Mouse (Mus musculus) embryonic facial prominence, embryonic 13.5 days (tissue): ENCODE data around the gene Dyrk3. TPM values are rescaled to one million over a fixed set of nuclear protein-coding genes. Genes with fewer than 3 reads are reported as not detected.
A peak's percentile ranks its signal among the peaks of the same experiment; 100 is the strongest.

Experiments used
- ATAC-seq: fragments of 200-750 bp; cut with Nextera tagmentation; 2 replicates; pipeline ENCODE4 v1.8.0; 2017; ENCODE audit warnings: low read depth; ENCODE audit not compliant: insufficient number of reproducible peaks, insufficient read depth, low FRiP score, low TSS enrichment
- H3K27ac ChIP-seq: fragments of 300-500 bp; sonication (generic); 2 replicates; pipeline ENCODE4 v1.5.1; 2015; ENCODE audit warnings: moderate library complexity, mild to moderate bottlenecking, inconsistent platforms
- H3K27me3 ChIP-seq: fragments of 300-500 bp; sonication (generic); 2 replicates; pipeline ENCODE4 v1.6.1; 2015; ENCODE audit warnings: mild to moderate bottlenecking, inconsistent platforms
- H3K36me3 ChIP-seq: fragments of 300-500 bp; sonication (generic); 2 replicates; pipeline ENCODE4 v1.6.1; 2015; ENCODE audit warnings: mild to moderate bottlenecking, inconsistent platforms
- H3K4me1 ChIP-seq: fragments of 300-500 bp; sonication (generic); 2 replicates; pipeline ENCODE4 v1.6.1; 2015; ENCODE audit warnings: inconsistent platforms
- H3K4me2 ChIP-seq: fragments of 300-500 bp; sonication (generic); 2 replicates; pipeline ENCODE4 v1.6.1; 2015; ENCODE audit warnings: moderate library complexity, mild to moderate bottlenecking, inconsistent platforms
- H3K4me3 ChIP-seq: fragments of 300-500 bp; sonication (generic); 2 replicates; pipeline ENCODE4 v1.5.1; 2015; ENCODE audit warnings: mild to moderate bottlenecking, inconsistent platforms
- H3K9ac ChIP-seq: fragments of 300-500 bp; sonication (generic); 2 replicates; pipeline ENCODE4 v1.6.1; 2015; ENCODE audit warnings: mild to moderate bottlenecking, inconsistent platforms
- H3K9me3 ChIP-seq: fragments of 300-500 bp; sonication (generic); 2 replicates; pipeline ENCODE4 v1.6.1; 2016; ENCODE audit warnings: inconsistent platforms
- WGBS: fragments of 180-500 bp; shearing (Covaris S2); methylation state at CpG from one replicate; pipeline ENCODE4 v1.1.7; 2015; ENCODE audit warnings: mixed read lengths; 5-methylcytosine and 5-hydroxymethylcytosine counted together
- polyA plus RNA-seq: library from polyadenylated mRNA; unstranded; fragments of >200 nt; fragmentation: Nextera tagmentation; extraction: Ambion mirVana; gene quantifications from 2 replicates; pipeline ENCODE4 v1.2.1, GENCODE M21; 2015

Dyrk3 gene
- polyA plus RNA-seq, 1 experiment from 2014 or later: 3.3 TPM

DNA sequence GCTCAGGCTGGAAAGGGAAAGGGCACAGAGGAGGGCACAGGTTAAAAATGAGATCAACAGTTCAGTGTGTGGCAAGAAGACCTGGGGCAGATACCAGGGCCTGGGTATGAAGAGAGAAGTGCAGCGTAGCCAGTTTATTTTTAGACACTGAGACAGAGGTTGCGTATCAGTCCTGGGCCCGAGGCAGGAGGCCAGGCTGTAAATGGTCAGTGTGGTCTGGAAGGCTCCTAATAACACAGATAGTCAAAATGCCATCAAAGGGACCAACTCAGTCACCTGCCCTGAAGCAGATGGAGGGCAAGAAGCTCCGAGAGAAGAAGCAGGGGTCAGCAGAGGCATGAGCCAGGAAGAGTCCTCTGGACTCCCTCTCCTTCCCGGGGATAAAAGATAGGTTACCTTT lies 47.9 kb downstream of the Dyrk3 start:
- 80% methylated on average over 5 of the region's 5 CpGs for WGBS
- no peak overlapping the region for H3K4me3 ChIP-seq
- no peak overlapping the region; the same call in 1 of the 2 replicates for H3K27ac ChIP-seq
- no peak overlapping the region for H3K4me2 ChIP-seq
- H3K27me3 ChIP-seq: no peaks in the 10 kb centered on the region
- no peaks in the 10 kb centered on the region for H3K36me3 ChIP-seq
- no peak overlapping the region for H3K9ac ChIP-seq
- no peak for ATAC-seq
- H3K9me3 ChIP-seq: no peaks in the 10 kb centered on the region
- peaks cover 75% of the 10 kb centered on the region for H3K4me1 ChIP-seq

DNA sequence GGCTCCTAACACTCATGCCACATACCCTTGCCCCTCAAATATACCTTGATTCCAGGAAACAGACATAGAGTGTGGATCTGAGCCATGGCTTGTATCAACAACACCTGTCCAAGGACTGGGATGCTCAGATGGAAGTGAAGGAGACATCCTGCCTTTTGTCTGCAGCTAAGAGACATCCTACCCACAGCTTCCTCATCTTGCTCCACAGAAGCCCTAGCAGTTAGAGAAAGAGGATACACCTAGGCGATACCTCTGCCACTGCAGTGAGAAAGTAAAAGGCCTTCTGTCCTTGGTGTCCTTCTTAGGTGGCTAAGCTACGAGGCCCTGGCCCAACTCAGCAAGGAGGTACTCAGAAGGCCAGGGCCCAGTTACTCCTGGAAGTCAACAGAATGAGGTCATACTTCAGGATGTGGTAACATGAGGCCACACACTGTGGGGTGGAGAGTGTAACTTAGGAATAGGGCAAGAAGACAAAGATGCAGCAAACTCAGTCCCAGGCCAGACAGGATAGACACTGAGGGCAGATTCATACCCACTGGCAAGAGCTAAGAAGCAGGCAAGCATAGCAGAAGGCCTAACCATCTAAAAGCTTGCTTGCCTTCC lies 48.5 kb downstream of the Dyrk3 start:
- ATAC-seq: no peak
- no peaks in the 10 kb centered on the region for H3K36me3 ChIP-seq
- 0 out of 2 replicates have a peak overlapping the region, but pooled peaks have one; percentile 27 for H3K9ac ChIP-seq
- H3K27ac ChIP-seq: no peak overlapping the region; the same call in 1 of the 2 replicates
- H3K9me3 ChIP-seq: no peaks in the 10 kb centered on the region
- WGBS: 80% methylated on average over 2 of the region's 2 CpGs
- H3K4me2 ChIP-seq: no peak overlapping the region
- no peaks in the 10 kb centered on the region for H3K27me3 ChIP-seq
- peaks cover 75% of the 10 kb centered on the region for H3K4me1 ChIP-seq
- no peak overlapping the region for H3K4me3 ChIP-seq

GRCm38 (mm10) chr1:131088547-131088946 lies 49.6 kb downstream of the Dyrk3 start:
- no peak for ATAC-seq
- Histone ChIP-seq H3K4me2 (0 out of 2 replicates have a peak overlapping the region, but pooled peaks have one; percentile 2), H3K4me3 (no peak overlapping the region), H3K36me3 (no peaks in the 10 kb centered on the region), H3K27me3 (no peaks in the 10 kb centered on the region), H3K9ac (no peak overlapping the region), H3K4me1 (peaks cover 75% of the 10 kb centered on the region), H3K27ac (no peak overlapping the region), H3K9me3 (no peaks in the 10 kb centered on the region)
- 50% methylated on average over 11 of the region's 11 CpGs for WGBS

DNA sequence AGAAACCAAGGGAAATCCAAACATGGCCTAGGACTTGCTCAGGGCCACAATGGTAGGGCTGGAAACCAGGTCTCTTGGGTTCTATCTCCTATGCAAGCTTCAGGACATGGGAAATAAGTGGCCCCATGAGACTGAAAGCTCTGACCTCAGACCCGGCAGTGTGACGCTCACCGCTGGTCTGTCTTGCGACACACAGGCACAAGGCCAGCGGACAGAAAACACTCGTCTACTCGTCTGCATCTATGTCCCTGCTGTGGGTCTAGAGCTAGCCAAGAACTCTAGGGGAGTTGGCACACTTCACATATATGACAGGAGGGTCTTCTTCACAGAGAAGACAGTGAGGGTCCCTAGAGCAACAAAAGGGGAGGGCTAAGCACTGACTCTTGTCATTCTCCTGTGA lies 51.2 kb downstream of the Dyrk3 start:
- Histone ChIP-seq H3K36me3 (no peaks in the 10 kb centered on the region), H3K9ac (no peak overlapping the region), H3K9me3 (no peaks in the 10 kb centered on the region), H3K4me2 (no peak overlapping the region), H3K27ac (no peak overlapping the region), H3K4me3 (no peak overlapping the region), H3K27me3 (no peaks in the 10 kb centered on the region), H3K4me1 (peaks cover 79% of the 10 kb centered on the region)
- no peak for ATAC-seq
- WGBS: 70% methylated on average over 7 of the region's 7 CpGs

- 14% methylated on average over 4 of the region's 4 CpGs for WGBS
- no peak for ATAC-seq
- Histone ChIP-seq H3K4me1 (peaks cover 81% of the 10 kb centered on the region), H3K4me2 (no peak overlapping the region), H3K27ac (no peak overlapping the region), H3K27me3 (no peaks in the 10 kb centered on the region), H3K36me3 (no peaks in the 10 kb centered on the region), H3K9ac (no peak overlapping the region), H3K9me3 (no peaks in the 10 kb centered on the region), H3K4me3 (no peak overlapping the region)
Measured at GRCm38 (mm10) chr1:131085957-131086739, 52.0 kb downstream of the Dyrk3 start.

- Histone ChIP-seq H3K27ac (no peak overlapping the region), H3K27me3 (no peaks in the 10 kb centered on the region), H3K9me3 (no peaks in the 10 kb centered on the region), H3K4me1 (peaks cover 79% of the 10 kb centered on the region), H3K9ac (no peak overlapping the region), H3K36me3 (no peaks in the 10 kb centered on the region), H3K4me3 (no peak overlapping the region), H3K4me2 (no peak overlapping the region)
- 75% methylated on average over 3 of the region's 3 CpGs for WGBS
- ATAC-seq: no peak
Measured at GRCm38 (mm10) chr1:131085272-131085671, 52.9 kb downstream of the Dyrk3 start.

DNA sequence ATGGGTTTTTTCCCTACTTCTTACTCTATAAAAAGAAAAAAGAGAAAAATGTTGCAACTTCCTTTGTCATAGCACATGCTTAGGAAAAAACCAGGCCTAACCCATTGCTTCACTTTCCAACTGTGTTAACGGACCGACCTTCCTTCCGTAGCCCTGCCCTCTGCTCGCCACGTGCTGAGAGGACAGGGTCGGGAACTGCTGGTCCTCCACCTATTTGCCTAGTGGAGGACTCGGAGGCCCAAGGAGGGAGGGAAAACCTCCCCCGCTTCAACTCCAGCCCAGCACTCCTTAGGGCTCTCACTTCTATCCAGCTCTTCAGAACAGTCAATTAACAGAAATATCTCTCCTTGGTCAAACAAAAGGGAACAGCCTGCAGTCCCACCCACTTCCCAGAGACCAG lies 53.9 kb downstream of the Dyrk3 start:
- ATAC-seq: no peak

GRCm38 (mm10) chr1:131083609-131084008 lies 54.5 kb downstream of the Dyrk3 start:
- Histone ChIP-seq H3K27ac (no peak overlapping the region), H3K27me3 (no peaks in the 10 kb centered on the region), H3K9me3 (no peaks in the 10 kb centered on the region), H3K9ac (no peak overlapping the region), H3K4me1 (peaks cover 79% of the 10 kb centered on the region), H3K36me3 (no peaks in the 10 kb centered on the region), H3K4me2 (no peak overlapping the region), H3K4me3 (no peak overlapping the region)
- no peak for ATAC-seq
- 69% methylated on average over 4 of the region's 4 CpGs for WGBS

More for the DNA sequence above, 53.9 kb downstream of the Dyrk3 start:
- Histone ChIP-seq H3K27ac (no peak overlapping the region), H3K9ac (no peak overlapping the region), H3K4me2 (no peak overlapping the region), H3K9me3 (no peaks in the 10 kb centered on the region), H3K4me1 (peaks cover 79% of the 10 kb centered on the region), H3K36me3 (no peaks in the 10 kb centered on the region), H3K4me3 (no peak overlapping the region), H3K27me3 (no peaks in the 10 kb centered on the region)
- WGBS: 46% methylated on average over 8 of the region's 8 CpGs

DNA sequence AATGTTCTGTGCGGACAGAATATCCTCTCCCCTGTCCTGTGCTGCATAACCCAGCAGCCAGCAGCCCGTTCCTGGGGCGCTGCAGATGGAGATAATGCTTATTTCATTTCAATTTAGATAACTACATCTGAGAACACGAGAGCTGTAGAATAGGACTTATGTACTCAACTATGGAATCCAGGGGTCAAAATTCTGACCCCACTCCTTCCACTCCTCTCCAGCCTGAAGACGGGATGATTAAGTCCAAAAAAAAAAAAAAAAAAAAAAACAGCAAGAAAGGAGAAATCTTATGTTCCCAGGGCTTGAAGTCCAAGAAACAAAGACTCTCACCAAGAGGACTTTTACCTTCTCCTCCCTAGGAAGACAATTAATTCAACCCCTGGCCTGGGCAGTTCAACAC lies 55.0 kb downstream of the Dyrk3 start:
- Histone ChIP-seq H3K27me3 (no peaks in the 10 kb centered on the region), H3K4me3 (no peak overlapping the region), H3K9me3 (no peaks in the 10 kb centered on the region), H3K9ac (no peak overlapping the region), H3K36me3 (no peaks in the 10 kb centered on the region), H3K4me2 (no peak overlapping the region), H3K27ac (no peak overlapping the region), H3K4me1 (peaks cover 79% of the 10 kb centered on the region)
- 71% methylated on average over 5 of the region's 5 CpGs for WGBS
- no peak for ATAC-seq

DNA sequence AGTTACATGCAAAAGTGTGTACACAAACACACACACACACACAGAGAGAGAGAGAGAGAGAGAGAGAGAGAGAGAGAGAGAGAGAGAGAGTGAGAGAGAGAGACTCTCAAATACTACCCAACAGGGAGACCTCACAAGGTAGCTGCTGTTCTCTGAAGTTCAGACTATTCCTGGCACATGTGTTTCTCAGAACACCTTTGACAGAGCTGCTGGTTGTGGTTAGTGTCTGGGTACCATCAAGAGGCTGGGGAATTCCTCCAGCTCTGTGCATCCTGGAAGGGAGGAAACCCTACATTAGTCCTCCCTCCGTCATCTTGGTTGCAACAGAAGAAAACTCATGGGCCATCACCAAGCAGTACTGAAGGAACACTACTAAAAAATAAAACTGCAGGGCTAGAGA lies 57.5 kb downstream of the Dyrk3 start:
- H3K9me3 ChIP-seq: no peaks in the 10 kb centered on the region

DNA sequence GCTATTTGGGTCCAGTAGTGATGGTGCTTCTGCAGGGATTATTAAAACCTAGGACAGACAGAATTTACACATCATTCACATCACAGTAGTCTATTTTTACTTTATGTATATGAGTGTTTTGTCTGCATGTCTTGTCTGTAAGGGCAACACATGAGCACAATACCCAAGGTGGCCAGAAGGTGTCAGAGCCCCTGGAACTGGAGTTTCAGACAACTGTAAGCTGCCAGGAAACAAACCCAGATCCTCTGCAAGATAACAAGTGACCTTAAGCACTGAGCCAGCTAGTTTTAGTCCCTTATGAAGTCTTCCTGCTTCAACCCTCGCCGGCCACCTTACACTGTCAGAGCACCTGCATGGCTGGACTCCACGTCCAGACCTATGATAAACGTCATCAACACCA lies 58.4 kb downstream of the Dyrk3 start:
- Histone ChIP-seq H3K4me2 (no peak overlapping the region), H3K4me3 (no peak overlapping the region), H3K9ac (no peak overlapping the region), H3K27me3 (no peaks in the 10 kb centered on the region), H3K4me1 (peaks cover 76% of the 10 kb centered on the region), H3K36me3 (no peaks in the 10 kb centered on the region), H3K27ac (no peak overlapping the region), H3K9me3 (no peaks in the 10 kb centered on the region)
- ATAC-seq: no peak
- WGBS: 62% methylated on average over 4 of the region's 4 CpGs

More for the DNA sequence above, 57.5 kb downstream of the Dyrk3 start:
- Histone ChIP-seq H3K4me1 (peaks cover 73% of the 10 kb centered on the region), H3K9ac (no peak overlapping the region), H3K36me3 (no peaks in the 10 kb centered on the region), H3K27me3 (no peaks in the 10 kb centered on the region), H3K27ac (no peak overlapping the region), H3K4me3 (no peak overlapping the region), H3K4me2 (no peak overlapping the region)
- no peak for ATAC-seq
- WGBS: 75% methylated on average over 1 of the region's 1 CpGs

GRCm38 (mm10) chr1:131078761-131079330 lies 59.3 kb downstream of the Dyrk3 start:
- Histone ChIP-seq H3K4me2 (no peak overlapping the region), H3K27ac (peak overlapping the region; percentile 69), H3K9me3 (no peaks in the 10 kb centered on the region), H3K36me3 (no peaks in the 10 kb centered on the region), H3K4me3 (no peak overlapping the region), H3K4me1 (peaks cover 78% of the 10 kb centered on the region), H3K9ac (no peak overlapping the region), H3K27me3 (no peaks in the 10 kb centered on the region)
- WGBS: 36% methylated on average over 3 of the region's 3 CpGs
- peak; percentile 67; the same call in 1 of the 2 replicates for ATAC-seq
